22 mouse cellular contexts compared by ENCODE assay signal in genomic region chr4:82362294-82362693, GRCm38 (mm10).
DNase-seq lines count a peak whose midpoint lies in the region; ATAC-seq and TF ChIP-seq lines count a peak whose summit lies in the region.
"Had no signal": no experiment of that assay in that cellular context is flagged by ENCODE, and none has a peak within 500 bp of the region (broad histone marks: within the 10 kb centered on the region; RNA-seq: fewer than 3 reads in every experiment).

No protein-coding gene starts in this region.

- no peak overlapping the region for H3K9ac ChIP-seq in heart, embryonic 12.5 days
- H3K9ac ChIP-seq in lung, embryonic 15.5 days = no peak overlapping the region
- H3K9ac ChIP-seq in heart, postnatal 0 days (replicated peaks; ENCODE audit: low read depth, low read length) = no peak overlapping the region
- H3K9ac ChIP-seq in hindbrain, embryonic 16.5 days (ENCODE audit: low read depth, low read length) = no peak overlapping the region
- H3K9ac ChIP-seq: hindbrain, embryonic 13.5 days; liver, postnatal 0 days had no signal

- no peak overlapping the region for H3K4me3 ChIP-seq in heart, embryonic 12.5 days
- no peak overlapping the region for H3K4me3 ChIP-seq in lung, embryonic 15.5 days
- no peak overlapping the region for H3K4me3 ChIP-seq in heart, postnatal 0 days (ENCODE audit: low read depth, low read length)
- H3K4me3 ChIP-seq in hindbrain, embryonic 16.5 days (ENCODE audit: low read length) = no peak overlapping the region
- H3K4me3 ChIP-seq: forebrain, embryonic 10.5 days; hindbrain, embryonic 13.5 days; limb, embryonic 10.5 days had no signal

- peaks cover 51% of the 10 kb centered on the region for H3K4me1 ChIP-seq in heart, embryonic 12.5 days (replicated peaks)
- peaks cover 55% of the 10 kb centered on the region for H3K4me1 ChIP-seq in lung, embryonic 15.5 days
- H3K4me1 ChIP-seq in heart, postnatal 0 days (ENCODE audit: control insufficient read depth, insufficient read depth) = peaks cover 39% of the 10 kb centered on the region
- peaks cover 3% of the 10 kb centered on the region; the same call in 1 of the 2 replicates for H3K4me1 ChIP-seq in hindbrain, embryonic 16.5 days (ENCODE audit: control insufficient read depth, insufficient read depth, low read depth, low read length)
- H3K4me1 ChIP-seq: limb, embryonic 10.5 days had no signal

- no peaks in the 10 kb centered on the region for H3K27me3 ChIP-seq in heart, embryonic 12.5 days (replicated peaks)
- no peaks in the 10 kb centered on the region for H3K27me3 ChIP-seq in lung, embryonic 15.5 days
- H3K27me3 ChIP-seq in heart, postnatal 0 days (ENCODE audit: control insufficient read depth, insufficient read depth, low read length) = no peaks in the 10 kb centered on the region
- no peaks in the 10 kb centered on the region for H3K27me3 ChIP-seq in hindbrain, embryonic 16.5 days (replicated peaks; ENCODE audit: control insufficient read depth, insufficient read depth, low read length)
- H3K27me3 ChIP-seq: hindbrain, embryonic 13.5 days had no signal

- WGBS in heart, embryonic 12.5 days = 36% methylated on average over 3 of the region's 3 CpGs
- 44% methylated on average over 3 of the region's 3 CpGs for WGBS in lung, embryonic 15.5 days
- 11% methylated on average over 3 of the region's 3 CpGs for WGBS in heart, postnatal 0 days
- WGBS in hindbrain, embryonic 16.5 days = 67% methylated on average over 3 of the region's 3 CpGs

- no peak overlapping the region for H3K4me2 ChIP-seq in heart, embryonic 12.5 days
- no peak overlapping the region for H3K4me2 ChIP-seq in lung, embryonic 15.5 days
- H3K4me2 ChIP-seq in heart, postnatal 0 days (ENCODE audit: low read depth, low read length) = no peak overlapping the region
- H3K4me2 ChIP-seq in hindbrain, embryonic 16.5 days (ENCODE audit: low read length) = no peak overlapping the region
- H3K4me2 ChIP-seq: hindbrain, embryonic 13.5 days had no signal

- ATAC-seq in heart, embryonic 12.5 days (ENCODE audit: insufficient number of reproducible peaks, low FRiP score) = no peak
- no peak; the same call in 1 of the 2 replicates for ATAC-seq in lung, embryonic 15.5 days (ENCODE audit: borderline replicate concordance, extremely low read depth, low FRiP score, low TSS enrichment)
- peak; percentile 72 for ATAC-seq in heart, postnatal 0 days (ENCODE audit: insufficient read depth, low read depth)
- ATAC-seq in hindbrain, embryonic 16.5 days = no peak
- ATAC-seq: forebrain, embryonic 16.5 days; inflammation-experienced regulatory T-cells, adult 6 months; liver, postnatal 0 days; midbrain, embryonic 16.5 days had no signal

- intact Hi-C loops in heart, postnatal 36 days (cut with DNase I) = no loop called here

- peaks cover 14% of the 10 kb centered on the region for H3K36me3 ChIP-seq in heart, embryonic 12.5 days
- peaks cover 13% of the 10 kb centered on the region for H3K36me3 ChIP-seq in lung, embryonic 15.5 days
- H3K36me3 ChIP-seq in heart, postnatal 0 days (replicated peaks; ENCODE audit: control insufficient read depth, insufficient read depth, low read length) = peaks cover 11% of the 10 kb centered on the region; the same call in 1 of the 2 replicates
- no peaks in the 10 kb centered on the region for H3K36me3 ChIP-seq in hindbrain, embryonic 16.5 days (ENCODE audit: control insufficient read depth, insufficient read depth, low read length)
- H3K36me3 ChIP-seq: hindbrain, embryonic 13.5 days had no signal

- no peak for DNase-seq in heart, postnatal 36 days
- DNase-seq in lung, postnatal 10 days = no peak
- no peak for DNase-seq in heart, postnatal 0 days (ENCODE audit: low spot score)
- peak; percentile 44 for DNase-seq in lung, postnatal 25 days (ENCODE audit: low spot score)
- DNase-seq: adrenal gland, adult 2 months; cerebellum, adult 11 months; cerebellum, adult 9-11 months; gastrocnemius, postnatal 25 days; kidney, adult 18-20 months; liver; liver, postnatal 0 days; thymus, adult 2 months had no signal

- TF ChIP-seq CTCF in heart, postnatal 0 days (IDR thresholded peaks at IDR 0.05; ENCODE audit: low read depth) = no peak

- no peaks in the 10 kb centered on the region for H3K9me3 ChIP-seq in heart, embryonic 12.5 days (replicated peaks)
- no peaks in the 10 kb centered on the region for H3K9me3 ChIP-seq in lung, embryonic 15.5 days
- H3K9me3 ChIP-seq in heart, postnatal 0 days (replicated peaks; ENCODE audit: control insufficient read depth, low read length) = no peaks in the 10 kb centered on the region
- H3K9me3 ChIP-seq in hindbrain, embryonic 16.5 days (ENCODE audit: control insufficient read depth, low read length) = no peaks in the 10 kb centered on the region
- H3K9me3 ChIP-seq: forebrain, embryonic 10.5 days; hindbrain, embryonic 13.5 days; limb, embryonic 10.5 days had no signal

- H3K27ac ChIP-seq in heart, embryonic 12.5 days (ENCODE audit: poor library complexity, severe bottlenecking) = peak overlapping the region; percentile 28; the same call in 1 of the 2 replicates
- peak overlapping the region; percentile 7; the same call in 1 of the 2 replicates for H3K27ac ChIP-seq in lung, embryonic 15.5 days
- peak overlapping the region; percentile 60; the same call in 1 of the 2 replicates for H3K27ac ChIP-seq in heart, postnatal 0 days (ENCODE audit: low read depth)
- H3K27ac ChIP-seq in hindbrain, embryonic 16.5 days (ENCODE audit: low read depth, low read length) = no peak overlapping the region
- H3K27ac ChIP-seq: forebrain, embryonic 10.5 days; hindbrain, embryonic 13.5 days; limb, embryonic 10.5 days; stomach, postnatal 0 days had no signal

- TF ChIP-seq EP300 in heart, postnatal 0 days (IDR thresholded peaks at IDR 0.05; ENCODE audit: low read depth) = 0 out of 2 replicates have a peak, but pooled peaks have one; percentile 38
